Mouse (Mus musculus) neural tube, embryonic 14.5 days (tissue): Measurements from ENCODE around the gene Rcn3. TPM values are rescaled to one million over a fixed set of nuclear protein-coding genes. Genes with fewer than 3 reads are reported as not detected.
A peak's percentile ranks its signal among the peaks of the same experiment; 100 is the strongest.
"Not testable (repeated sequence)": the region's sequence is repeated elsewhere in the genome, so short reads cannot be mapped to it uniquely, and the experiment has no call there.

ENCODE experiments used
- ATAC-seq: fragments of 200-750 bp; cut with Nextera tagmentation; 2 replicates; pipeline ENCODE4 v1.8.0; 2017; ENCODE audit warnings: low read depth, mild to moderate bottlenecking, moderate TSS enrichment, moderate library complexity
- H3K27ac ChIP-seq: fragments of 300-500 bp; sonication (generic); 2 replicates; pipeline ENCODE4 v1.5.1; 2014; ENCODE audit warnings: low read depth, mild to moderate bottlenecking, control low read depth, low read length, moderate library complexity, mixed read lengths
- H3K27me3 ChIP-seq: fragments of 300-500 bp; sonication (generic); 2 replicates; pipeline ENCODE4 v1.6.1; 2014; ENCODE audit warnings: low read length; ENCODE audit not compliant: control insufficient read depth, insufficient read depth
- H3K36me3 ChIP-seq: fragments of 300-500 bp; sonication (generic); 2 replicates; pipeline ENCODE4 v1.6.1; 2014; ENCODE audit warnings: low read length, mixed read lengths; ENCODE audit not compliant: control insufficient read depth, insufficient read depth
- H3K4me1 ChIP-seq: fragments of 300-500 bp; sonication (generic); 2 replicates; pipeline ENCODE4 v1.6.1; 2014; ENCODE audit warnings: low read length; ENCODE audit not compliant: control insufficient read depth, insufficient read depth
- H3K4me2 ChIP-seq: fragments of 300-500 bp; sonication (generic); 2 replicates; pipeline ENCODE4 v1.6.1; 2014; ENCODE audit warnings: mild to moderate bottlenecking, low read depth, low read length, control low read depth
- H3K4me3 ChIP-seq: fragments of 300-500 bp; sonication (generic); 2 replicates; pipeline ENCODE4 v1.5.1; 2014; ENCODE audit warnings: low read depth, low read length, control low read depth, mixed read lengths
- H3K9ac ChIP-seq: fragments of 300-500 bp; sonication (generic); replicated peaks from 2 replicates; pipeline ENCODE4 v1.6.1; 2014; ENCODE audit warnings: low read depth, mild to moderate bottlenecking, control low read depth, low read length, mixed read lengths
- H3K9me3 ChIP-seq: fragments of 300-500 bp; sonication (generic); 2 replicates; pipeline ENCODE4 v1.6.1; 2016; ENCODE audit warnings: low read length; ENCODE audit not compliant: control insufficient read depth
- WGBS: fragments of 180-500 bp; shearing (Covaris S2); extraction: QIAGEN DNeasy Blood & Tissue Kit; methylation state at CpG from one replicate; pipeline ENCODE4 v1.1.7; 2014; 5-methylcytosine and 5-hydroxymethylcytosine counted together
- polyA plus RNA-seq: library from polyadenylated mRNA; unstranded; fragments of >200 nt; fragmentation: Nextera tagmentation; extraction: Ambion mirVana; gene quantifications from 2 replicates; pipeline ENCODE4 v1.2.1, GENCODE M21; 2014

Rcn3 gene
- polyA plus RNA-seq, 1 experiment from 2014 or later: 23.7 TPM

- Histone ChIP-seq H3K9ac (no peak overlapping the region), H3K4me1 (no peaks in the 10 kb centered on the region), H3K4me2 (no peak overlapping the region), H3K36me3 (no peaks in the 10 kb centered on the region), H3K4me3 (no peak overlapping the region), H3K27me3 (no peaks in the 10 kb centered on the region), H3K27ac (no peak overlapping the region), H3K9me3 (no peaks in the 10 kb centered on the region)
- WGBS: 81% methylated on average over 8 of the region's 8 CpGs
- ATAC-seq: no peak
Measured at GRCm38 (mm10) chr7:45105491-45105890, 13.5 kb upstream of the Rcn3 start.

- H3K4me1 ChIP-seq: no peaks in the 10 kb centered on the region
- H3K36me3 ChIP-seq: no peaks in the 10 kb centered on the region
- H3K4me2 ChIP-seq: no peak overlapping the region
- H3K27me3 ChIP-seq: no peaks in the 10 kb centered on the region
- H3K9ac ChIP-seq: no peak overlapping the region
- no peak overlapping the region for H3K27ac ChIP-seq
- no peaks in the 10 kb centered on the region for H3K9me3 ChIP-seq
- WGBS: 80% methylated on average over 5 of the region's 5 CpGs
- no peak for ATAC-seq
- no peak overlapping the region for H3K4me3 ChIP-seq
Measured at GRCm38 (mm10) chr7:45104941-45105340, 12.9 kb upstream of the Rcn3 start.

GRCm38 (mm10) chr7:45103652-45104180, 11.7 kb upstream of the Rcn3 start, which contains the start of gene Fcgrt:
Gene Fcgrt (minus strand): TSS chr7:45103851.
- H3K9me3 ChIP-seq: no peaks in the 10 kb centered on the region
- WGBS: 69% methylated on average over 7 of the region's 7 CpGs
- peak within 1 kb of the TSS; percentile 29; the same call in 1 of the 2 replicates for H3K4me2 ChIP-seq
- H3K4me3 ChIP-seq: no peak within 1 kb of the TSS; the same call in 1 of the 2 replicates
- no peak for ATAC-seq
- no peak within 1 kb of the TSS for H3K9ac ChIP-seq
- no peaks in the 10 kb centered on the region for H3K36me3 ChIP-seq
- H3K27ac ChIP-seq: no peak within 1 kb of the TSS
- no peaks in the 10 kb centered on the region for H3K4me1 ChIP-seq
- H3K27me3 ChIP-seq: no peaks in the 10 kb centered on the region

- Histone ChIP-seq H3K9me3 (no peaks in the 10 kb centered on the region), H3K4me2 (peak overlapping the region; percentile 29; the same call in 1 of the 2 replicates), H3K27me3 (no peaks in the 10 kb centered on the region), H3K4me3 (no peak overlapping the region; the same call in 1 of the 2 replicates), H3K36me3 (no peaks in the 10 kb centered on the region), H3K4me1 (no peaks in the 10 kb centered on the region), H3K9ac (no peak overlapping the region), H3K27ac (no peak overlapping the region)
- no peak for ATAC-seq
- 84% methylated on average over 9 of the region's 9 CpGs for WGBS
Measured at GRCm38 (mm10) chr7:45102940-45103585, 11.0 kb upstream of the Rcn3 start.

- H3K27ac ChIP-seq: no peak overlapping the region
- H3K9ac ChIP-seq: no peak overlapping the region
- H3K4me3 ChIP-seq: no peak overlapping the region
- H3K36me3 ChIP-seq: no peaks in the 10 kb centered on the region
- H3K9me3 ChIP-seq: no peaks in the 10 kb centered on the region
- no peak for ATAC-seq
- WGBS: 90% methylated on average over 11 of the region's 11 CpGs
- H3K4me1 ChIP-seq: no peaks in the 10 kb centered on the region
- no peak overlapping the region for H3K4me2 ChIP-seq
- H3K27me3 ChIP-seq: no peaks in the 10 kb centered on the region
Measured at GRCm38 (mm10) chr7:45102441-45102840, 10.4 kb upstream of the Rcn3 start.

GRCm38 (mm10) chr7:45100046-45100445, 8.0 kb upstream of the Rcn3 start:
- 93% methylated on average over 6 of the region's 6 CpGs for WGBS
- H3K9me3 ChIP-seq: no peaks in the 10 kb centered on the region
- no peak for ATAC-seq
- H3K4me3 ChIP-seq: no peak overlapping the region
- no peaks in the 10 kb centered on the region for H3K36me3 ChIP-seq
- no peak overlapping the region for H3K9ac ChIP-seq
- H3K4me1 ChIP-seq: no peaks in the 10 kb centered on the region
- no peak overlapping the region for H3K27ac ChIP-seq
- H3K27me3 ChIP-seq: no peaks in the 10 kb centered on the region
- no peak overlapping the region for H3K4me2 ChIP-seq

- no peak for ATAC-seq
- Histone ChIP-seq H3K4me3 (no peak overlapping the region), H3K27ac (no peak overlapping the region), H3K9ac (no peak overlapping the region), H3K4me1 (no peaks in the 10 kb centered on the region), H3K9me3 (no peaks in the 10 kb centered on the region), H3K36me3 (no peaks in the 10 kb centered on the region), H3K27me3 (no peaks in the 10 kb centered on the region), H3K4me2 (no peak overlapping the region)
- WGBS: 89% methylated on average over 8 of the region's 8 CpGs
Measured at GRCm38 (mm10) chr7:45098541-45099240, 6.7 kb upstream of the Rcn3 start.

GRCm38 (mm10) chr7:45097479-45097878, 5.5 kb upstream of the Rcn3 start:
- no peak overlapping the region for H3K9ac ChIP-seq
- H3K9me3 ChIP-seq: no peaks in the 10 kb centered on the region
- no peak overlapping the region for H3K4me2 ChIP-seq
- H3K4me1 ChIP-seq: no peaks in the 10 kb centered on the region
- WGBS: 75% methylated on average over 6 of the region's 6 CpGs
- ATAC-seq: no peak
- H3K27ac ChIP-seq: no peak overlapping the region
- no peaks in the 10 kb centered on the region for H3K27me3 ChIP-seq
- H3K36me3 ChIP-seq: no peaks in the 10 kb centered on the region
- no peak overlapping the region for H3K4me3 ChIP-seq

- not testable (repeated sequence) for H3K4me2 ChIP-seq, H3K4me3 ChIP-seq, H3K36me3 ChIP-seq, H3K9me3 ChIP-seq, ATAC-seq, H3K9ac ChIP-seq, H3K4me1 ChIP-seq, H3K27ac ChIP-seq, H3K27me3 ChIP-seq
- 96% methylated on average over 14 of the region's 14 CpGs for WGBS
Measured at GRCm38 (mm10) chr7:45095965-45096364, 3.9 kb upstream of the Rcn3 start.
